Mouse (Mus musculus) liver, embryonic 14.5 days (tissue): Measurements from ENCODE around the gene Slit1. TPM values are rescaled to one million over a fixed set of nuclear protein-coding genes. Genes with fewer than 3 reads are reported as not detected.

ENCODE experiments used
- ATAC-seq: fragments of 200-750 bp; cut with Nextera tagmentation; 2 replicates; pipeline ENCODE4 v1.8.0; 2017; ENCODE audit warnings: moderate number of reproducible peaks, mild to moderate bottlenecking, moderate library complexity; ENCODE audit not compliant: insufficient read depth
- DNase-seq, 3 experiments: peaks; one replicate each; pipeline ENCODE4 v3.0.0-alpha.2; 2012 to 2013; ENCODE audit warnings: low read depth in 3 of 3, low spot score in 3 of 3
- H3K27ac ChIP-seq: fragments of 300-500 bp; sonication (generic); 2 replicates; pipeline ENCODE4 v1.5.1; 2014; ENCODE audit warnings: moderate library complexity, mild to moderate bottlenecking, control low read depth, inconsistent platforms
- H3K27me3 ChIP-seq: fragments of 300-500 bp; sonication (generic); 2 replicates; pipeline ENCODE4 v1.6.1; 2014; ENCODE audit warnings: mild to moderate bottlenecking, low read length, moderate library complexity; ENCODE audit not compliant: control insufficient read depth, insufficient read depth
- H3K36me3 ChIP-seq: fragments of 300-500 bp; sonication (generic); replicated peaks from 2 replicates; pipeline ENCODE4 v1.6.1; 2014; ENCODE audit warnings: low read depth; ENCODE audit not compliant: control insufficient read depth, insufficient read depth
- H3K4me1 ChIP-seq, 2 experiments: fragments of 200-500 bp in 1 of 2; fragments of 300-500 bp in 1 of 2; sonication (generic) in 1 of 2; replicated peaks; 2 replicates each; pipeline ENCODE4 v1.6.1; 2012 to 2014; ENCODE audit warnings: antibody characterized with exemption in 1 of 2, inconsistent platforms in 1 of 2, low read length in 1 of 2; ENCODE audit not compliant: control insufficient read depth in 2 of 2, insufficient read depth in 2 of 2
- H3K4me2 ChIP-seq: fragments of 300-500 bp; sonication (generic); 2 replicates; pipeline ENCODE4 v1.6.1; 2014; ENCODE audit warnings: low read depth, mild to moderate bottlenecking, control low read depth, moderate library complexity
- H3K4me3 ChIP-seq, 2 experiments: fragments of 200-500 bp in 1 of 2; fragments of 300-500 bp in 1 of 2; sonication (generic) in 1 of 2; 2 replicates each; pipeline ENCODE4 v1.5.1; 2012 to 2014; ENCODE audit warnings: low read depth in 2 of 2, low read length in 2 of 2, mild to moderate bottlenecking in 2 of 2, control low read depth in 1 of 2, inconsistent platforms in 1 of 2, moderate library complexity in 1 of 2; ENCODE audit not compliant: insufficient read depth in 1 of 2
- H3K9ac ChIP-seq: fragments of 300-500 bp; sonication (generic); replicated peaks from 2 replicates; pipeline ENCODE4 v1.6.1; 2014; ENCODE audit warnings: mild to moderate bottlenecking, control low read depth, moderate library complexity
- H3K9me3 ChIP-seq: fragments of 300-500 bp; sonication (generic); 2 replicates; pipeline ENCODE4 v1.6.1; 2016; ENCODE audit warnings: low read length, mixed read lengths; ENCODE audit not compliant: control insufficient read depth
- CTCF ChIP-seq: IDR thresholded peaks from 2 replicates; pipeline ENCODE4 v1.5.1; 2016; ENCODE audit warnings: antibody characterized with exemption, low read depth, control low read depth
- EP300 ChIP-seq: IDR thresholded peaks from 2 replicates; pipeline ENCODE4 v1.6.1; 2016; ENCODE audit warnings: antibody characterized with exemption, low read depth
- WGBS: fragments of 180-500 bp; shearing (Covaris S2); extraction: QIAGEN DNeasy Blood & Tissue Kit; methylation state at CpG from one replicate; pipeline ENCODE4 v1.1.7; 2014; ENCODE audit not compliant: insufficient replicate concordance; 5-methylcytosine and 5-hydroxymethylcytosine counted together
- polyA plus RNA-seq, 2 experiments: library from polyadenylated mRNA; depleted of rRNA in 1 of 2; stranded (reverse) in 1 of 2; unstranded in 1 of 2; fragments of >200 nt; fragmentation: Nextera tagmentation in 1 of 2; extraction: Ambion mirVana in 1 of 2; gene quantifications; 2 replicates each; pipeline versions ENCODE4 v1.2.1 to v1.2.3; 2012 to 2014

The Slit1 gene
- polyA plus RNA-seq, 2 experiments: 0.10 TPM; not detected in 1

- H3K36me3 ChIP-seq: no peaks in the 10 kb centered on the region
- H3K4me2 ChIP-seq: no peak overlapping the region
- H3K9ac ChIP-seq: no peak overlapping the region
- ATAC-seq (no peak), DNase-seq (no peak)
- H3K4me1 ChIP-seq: no peaks in the 10 kb centered on the region
- TF ChIP-seq CTCF: no peak
- TF ChIP-seq EP300: no peak
- no peaks in the 10 kb centered on the region for H3K9me3 ChIP-seq
- no peak overlapping the region for H3K4me3 ChIP-seq
- H3K27me3 ChIP-seq: peaks cover 30% of the 10 kb centered on the region
- WGBS: 64% methylated on average over 15 of the region's 15 CpGs
- no peak overlapping the region for H3K27ac ChIP-seq
Measured at GRCm38 (mm10) chr19:41745941-41746557, 2.6 kb upstream of the Slit1 start.

- Histone ChIP-seq H3K4me1 (peaks cover 13 to 15% of the 10 kb centered on the region in 2 experiments), H3K9me3 (no peaks in the 10 kb centered on the region), H3K9ac (peak overlapping the region; percentile 51), H3K27me3 (peaks cover 29% of the 10 kb centered on the region), H3K27ac (peak overlapping the region; percentile 27; the same call in 1 of the 2 replicates), H3K4me2 (peak overlapping the region; percentile 86), H3K4me3 (no peak overlapping the region), H3K36me3 (no peaks in the 10 kb centered on the region)
- ATAC-seq (no peak), DNase-seq (no peak)
- TF ChIP-seq CTCF (no peak), EP300 (no peak)
- 6% methylated on average over 4 of the region's 4 CpGs for WGBS
Measured at GRCm38 (mm10) chr19:41738896-41739295, 4.6 kb downstream of the Slit1 start.

GRCm38 (mm10) chr19:41738429-41738805, 5.0 kb downstream of the Slit1 start:
- 9% methylated on average over 14 of the region's 14 CpGs for WGBS
- Histone ChIP-seq H3K36me3 (no peaks in the 10 kb centered on the region), H3K9me3 (no peaks in the 10 kb centered on the region), H3K9ac (peak overlapping the region; percentile 51), H3K4me2 (peak overlapping the region; percentile 86), H3K27ac (peak overlapping the region; percentile 29; the same call in 1 of the 2 replicates), H3K4me1 (peaks cover 13 to 15% of the 10 kb centered on the region in 2 experiments), H3K4me3 (peak overlapping the region; percentile 47 to 51; a peak in 3 of 4 replicates), H3K27me3 (peaks cover 24% of the 10 kb centered on the region)
- TF ChIP-seq EP300 (no peak; the same call in 1 of the 2 replicates), CTCF (no peak)
- ATAC-seq (peak; percentile 84), DNase-seq (peak in 2 of 3 experiments; percentile 26 to 30)

GRCm38 (mm10) chr19:41737657-41738428, 5.6 kb downstream of the Slit1 start:
- TF ChIP-seq CTCF (no peak), EP300 (no peak)
- Histone ChIP-seq H3K9me3 (no peaks in the 10 kb centered on the region), H3K4me1 (peaks cover 13 to 15% of the 10 kb centered on the region in 2 experiments), H3K9ac (peak overlapping the region; percentile 51), H3K27ac (peak overlapping the region; percentile 29), H3K36me3 (no peaks in the 10 kb centered on the region), H3K27me3 (peaks cover 18% of the 10 kb centered on the region), H3K4me3 (peak overlapping the region; percentile 47 to 51), H3K4me2 (peak overlapping the region; percentile 86)
- ATAC-seq: peak; percentile 71
- no peak for DNase-seq
- 5% methylated on average over 18 of the region's 18 CpGs for WGBS

- no peaks in the 10 kb centered on the region for H3K36me3 ChIP-seq
- H3K9ac ChIP-seq: no peak overlapping the region
- WGBS: 25% methylated on average over 10 of the region's 10 CpGs
- H3K27me3 ChIP-seq: peaks cover 3% of the 10 kb centered on the region
- H3K4me2 ChIP-seq: no peak overlapping the region
- DNase-seq (no peak), ATAC-seq (no peak)
- H3K4me1 ChIP-seq: peaks cover 13 to 14% of the 10 kb centered on the region in 2 experiments
- H3K27ac ChIP-seq: no peak overlapping the region
- no peaks in the 10 kb centered on the region for H3K9me3 ChIP-seq
- no peak for TF ChIP-seq CTCF
- TF ChIP-seq EP300: no peak
- H3K4me3 ChIP-seq: no peak overlapping the region
Measured at GRCm38 (mm10) chr19:41734685-41735084, 8.8 kb downstream of the Slit1 start.
